Mouse (Mus musculus) liver, postnatal 0 days (tissue): ENCODE results near the gene Rbfox2.

ENCODE experiments used
- CTCF ChIP-seq: sonication (generic); IDR thresholded peaks from 2 replicates; pipeline ENCODE4 v1.5.1; 2016; ENCODE audit warnings: antibody characterized with exemption, low read depth
- EP300 ChIP-seq: IDR thresholded peaks from 2 replicates; pipeline ENCODE4 v1.6.1; 2016; ENCODE audit warnings: antibody characterized with exemption, low read depth, mild to moderate bottlenecking

DNA sequence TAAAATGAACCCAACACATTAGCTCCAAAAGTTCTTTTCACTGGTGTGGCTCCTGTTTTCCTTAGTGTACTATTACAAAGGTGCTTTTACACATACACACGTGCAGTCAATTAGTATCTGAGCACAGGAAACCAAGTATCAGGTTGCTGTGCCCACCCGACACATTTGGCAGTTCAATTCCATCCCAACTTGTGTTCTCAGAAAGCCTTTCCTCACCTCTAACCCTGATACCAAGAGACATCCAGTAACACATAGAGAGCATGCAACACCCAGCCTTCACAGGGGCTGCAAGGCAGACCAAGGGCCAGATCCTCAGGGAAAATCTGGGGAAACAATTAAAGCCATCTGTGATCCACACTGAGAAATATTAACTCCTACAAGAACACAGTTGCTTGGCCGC lies 8.2 kb downstream of the Rbfox2 start:
- TF ChIP-seq CTCF: no peak
- no peak for TF ChIP-seq EP300
